Mouse (Mus musculus) liver, embryonic 13.5 days (tissue): Measurements from ENCODE around the gene Zfp385a. TPM values are rescaled to one million over a fixed set of nuclear protein-coding genes. Genes with fewer than 3 reads are reported as not detected.

Experiments used
- ATAC-seq: fragments of 200-750 bp; cut with Nextera tagmentation; 2 replicates; pipeline ENCODE4 v1.8.0; 2017; ENCODE audit warnings: low read depth, mild to moderate bottlenecking, moderate number of reproducible peaks, moderate library complexity
- DNase-seq: peaks from one replicate; pipeline ENCODE4 v3.0.0; 2022
- H3K27ac ChIP-seq: fragments of 300-500 bp; sonication (generic); 2 replicates; pipeline ENCODE4 v1.5.1; 2015; ENCODE audit warnings: moderate library complexity, mild to moderate bottlenecking, inconsistent platforms
- H3K27me3 ChIP-seq: fragments of 300-500 bp; sonication (generic); 2 replicates; pipeline ENCODE4 v1.6.1; 2015; ENCODE audit warnings: mild to moderate bottlenecking, inconsistent platforms
- H3K36me3 ChIP-seq: fragments of 300-500 bp; sonication (generic); 2 replicates; pipeline ENCODE4 v1.6.1; 2015; ENCODE audit warnings: mild to moderate bottlenecking, inconsistent platforms
- H3K4me1 ChIP-seq: fragments of 300-500 bp; sonication (generic); replicated peaks from 2 replicates; pipeline ENCODE4 v1.6.1; 2015; ENCODE audit warnings: inconsistent platforms
- H3K4me2 ChIP-seq: fragments of 300-500 bp; sonication (generic); 2 replicates; pipeline ENCODE4 v1.6.1; 2015; ENCODE audit warnings: inconsistent platforms, mild to moderate bottlenecking, moderate library complexity
- H3K4me3 ChIP-seq: fragments of 300-500 bp; sonication (generic); replicated peaks from 2 replicates; pipeline ENCODE4 v1.5.1; 2015; ENCODE audit warnings: mild to moderate bottlenecking, inconsistent platforms
- H3K9ac ChIP-seq: fragments of 300-500 bp; sonication (generic); 2 replicates; pipeline ENCODE4 v1.6.1; 2015; ENCODE audit warnings: mild to moderate bottlenecking, inconsistent platforms
- H3K9me3 ChIP-seq: fragments of 300-500 bp; sonication (generic); replicated peaks from 2 replicates; pipeline ENCODE4 v1.6.1; 2016; ENCODE audit warnings: inconsistent platforms
- WGBS: fragments of 180-500 bp; shearing (Covaris S2); methylation state at CpG from one replicate; pipeline ENCODE4 v1.1.7; 2015; ENCODE audit not compliant: insufficient replicate concordance; 5-methylcytosine and 5-hydroxymethylcytosine counted together
- polyA plus RNA-seq: library from polyadenylated mRNA; unstranded; fragments of >200 nt; fragmentation: Nextera tagmentation; extraction: Ambion mirVana; gene quantifications from 2 replicates; pipeline ENCODE4 v1.2.1, GENCODE M21; 2015

Zfp385a gene
- polyA plus RNA-seq, 1 experiment from 2014 or later: 4.6 TPM

GRCm38 (mm10) chr15:103362333-103362732, 22.4 kb upstream of the Zfp385a start:
- Histone ChIP-seq H3K4me3 (no peak overlapping the region), H3K4me2 (peak overlapping the region; percentile 26), H3K27me3 (peaks cover 15% of the 10 kb centered on the region; the same call in 1 of the 2 replicates), H3K36me3 (peaks cover 12% of the 10 kb centered on the region), H3K9ac (no peak overlapping the region), H3K4me1 (peaks cover 91% of the 10 kb centered on the region), H3K9me3 (no peaks in the 10 kb centered on the region), H3K27ac (peak overlapping the region; percentile 74)
- DNase-seq (peak; percentile 60), ATAC-seq (peak; percentile 27)
- WGBS: 16% methylated on average over 7 of the region's 7 CpGs

- H3K27ac ChIP-seq: peak overlapping the region; percentile 26; the same call in 1 of the 2 replicates
- peaks cover 4% of the 10 kb centered on the region; the same call in 1 of the 2 replicates for H3K27me3 ChIP-seq
- no peak overlapping the region for H3K4me3 ChIP-seq
- DNase-seq (no peak), ATAC-seq (no peak)
- H3K9me3 ChIP-seq: no peaks in the 10 kb centered on the region
- peaks cover 80% of the 10 kb centered on the region for H3K4me1 ChIP-seq
- 27% methylated on average over 1 of the region's 1 CpGs for WGBS
- peaks cover 23% of the 10 kb centered on the region for H3K36me3 ChIP-seq
- H3K9ac ChIP-seq: no peak overlapping the region
- no peak overlapping the region for H3K4me2 ChIP-seq
These were observed 21.4 kb upstream of the Zfp385a start for GRCm38 (mm10) chr15:103361269-103361668.

GRCm38 (mm10) chr15:103359869-103360602, 20.1 kb upstream of the Zfp385a start:
- Histone ChIP-seq H3K27me3 (no peaks in the 10 kb centered on the region), H3K9me3 (no peaks in the 10 kb centered on the region), H3K4me1 (peaks cover 68% of the 10 kb centered on the region), H3K9ac (0 out of 2 replicates have a peak overlapping the region, but pooled peaks have one; percentile 11), H3K4me2 (no peak overlapping the region), H3K4me3 (no peak overlapping the region), H3K27ac (no peak overlapping the region), H3K36me3 (peaks cover 35% of the 10 kb centered on the region)
- WGBS: 78% methylated on average over 5 of the region's 5 CpGs
- DNase-seq (no peak), ATAC-seq (no peak)

- H3K27me3 ChIP-seq: no peaks in the 10 kb centered on the region
- H3K4me3 ChIP-seq: no peak overlapping the region
- WGBS: 27% methylated on average over 1 of the region's 1 CpGs
- no peaks in the 10 kb centered on the region for H3K9me3 ChIP-seq
- no peak overlapping the region; the same call in 1 of the 2 replicates for H3K27ac ChIP-seq
- peaks cover 44% of the 10 kb centered on the region for H3K36me3 ChIP-seq
- peaks cover 62% of the 10 kb centered on the region for H3K4me1 ChIP-seq
- DNase-seq (no peak), ATAC-seq (no peak)
- no peak overlapping the region for H3K9ac ChIP-seq
- H3K4me2 ChIP-seq: no peak overlapping the region
These were observed 19.2 kb upstream of the Zfp385a start for GRCm38 (mm10) chr15:103359122-103359510.

- Histone ChIP-seq H3K4me3 (no peak overlapping the region), H3K4me1 (peaks cover 56% of the 10 kb centered on the region), H3K27ac (peak overlapping the region; percentile 41; the same call in 1 of the 2 replicates), H3K36me3 (peaks cover 50% of the 10 kb centered on the region), H3K4me2 (no peak overlapping the region), H3K27me3 (no peaks in the 10 kb centered on the region), H3K9ac (no peak overlapping the region), H3K9me3 (no peaks in the 10 kb centered on the region)
- 24% methylated on average over 4 of the region's 4 CpGs for WGBS
- ATAC-seq (0 out of 2 replicates have a peak, but pooled peaks have one; percentile 6), DNase-seq (no peak)
These were observed 18.6 kb upstream of the Zfp385a start for GRCm38 (mm10) chr15:103358278-103359121.

GRCm38 (mm10) chr15:103357817-103358216, 17.9 kb upstream of the Zfp385a start:
- DNase-seq: no peak
- Histone ChIP-seq H3K27ac (peak overlapping the region; percentile 41; the same call in 1 of the 2 replicates), H3K36me3 (peaks cover 54% of the 10 kb centered on the region), H3K27me3 (no peaks in the 10 kb centered on the region), H3K9ac (no peak overlapping the region), H3K4me3 (no peak overlapping the region), H3K4me1 (peaks cover 49% of the 10 kb centered on the region), H3K4me2 (no peak overlapping the region), H3K9me3 (no peaks in the 10 kb centered on the region)
- WGBS: 61% methylated on average over 4 of the region's 4 CpGs
- no peak for ATAC-seq

GRCm38 (mm10) chr15:103356130-103356529, 16.2 kb upstream of the Zfp385a start:
- H3K4me3 ChIP-seq: no peak overlapping the region
- WGBS: 73% methylated on average over 4 of the region's 4 CpGs

DNA sequence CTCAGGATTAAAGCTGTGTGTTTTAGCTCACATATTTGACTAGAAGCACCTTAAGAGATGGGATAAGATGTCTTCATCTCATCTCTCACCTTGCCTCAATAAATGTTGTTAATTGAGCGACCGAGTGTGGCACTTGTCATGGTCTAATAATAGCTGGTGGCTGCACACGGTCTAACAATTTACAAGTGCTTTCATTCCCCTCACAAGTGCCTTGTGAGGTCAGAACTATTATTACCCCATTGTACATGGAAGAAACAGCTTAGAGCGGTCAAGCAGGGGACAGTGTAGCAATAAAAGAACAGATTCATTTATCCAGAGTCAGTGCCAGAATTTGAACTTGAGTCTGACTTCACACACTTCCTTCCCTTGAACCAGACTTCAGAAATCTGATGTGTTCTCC, 15.5 kb upstream of the Zfp385a start:
- Histone ChIP-seq H3K4me3 (no peak overlapping the region), H3K36me3 (peaks cover 75% of the 10 kb centered on the region), H3K4me2 (no peak overlapping the region), H3K27ac (no peak overlapping the region), H3K9me3 (no peaks in the 10 kb centered on the region), H3K9ac (no peak overlapping the region), H3K27me3 (no peaks in the 10 kb centered on the region), H3K4me1 (peaks cover 31% of the 10 kb centered on the region)
- 71% methylated on average over 4 of the region's 4 CpGs for WGBS
- DNase-seq (no peak), ATAC-seq (no peak)

More at GRCm38 (mm10) chr15:103356130-103356529, 16.2 kb upstream of the Zfp385a start:
- Histone ChIP-seq H3K36me3 (peaks cover 68% of the 10 kb centered on the region), H3K4me1 (peaks cover 34% of the 10 kb centered on the region), H3K27me3 (no peaks in the 10 kb centered on the region), H3K4me2 (no peak overlapping the region), H3K9me3 (no peaks in the 10 kb centered on the region), H3K27ac (no peak overlapping the region), H3K9ac (no peak overlapping the region; the same call in 1 of the 2 replicates)
- ATAC-seq (no peak), DNase-seq (no peak)

GRCm38 (mm10) chr15:103354690-103355089, 14.8 kb upstream of the Zfp385a start:
- Histone ChIP-seq H3K4me1 (peaks cover 24% of the 10 kb centered on the region), H3K27me3 (no peaks in the 10 kb centered on the region), H3K36me3 (peaks cover 82% of the 10 kb centered on the region), H3K4me3 (no peak overlapping the region), H3K9ac (no peak overlapping the region), H3K4me2 (no peak overlapping the region), H3K9me3 (no peaks in the 10 kb centered on the region), H3K27ac (no peak overlapping the region)
- WGBS: 75% methylated on average over 2 of the region's 2 CpGs
- no peak for DNase-seq
- no peak for ATAC-seq

GRCm38 (mm10) chr15:103353511-103354256, 13.8 kb upstream of the Zfp385a start:
- Histone ChIP-seq H3K9ac (no peak overlapping the region), H3K27ac (no peak overlapping the region), H3K4me1 (peaks cover 14% of the 10 kb centered on the region), H3K4me2 (no peak overlapping the region), H3K36me3 (peaks cover 93% of the 10 kb centered on the region), H3K27me3 (no peaks in the 10 kb centered on the region), H3K9me3 (no peaks in the 10 kb centered on the region), H3K4me3 (no peak overlapping the region)
- DNase-seq (no peak), ATAC-seq (no peak)
- 78% methylated on average over 11 of the region's 11 CpGs for WGBS

DNA sequence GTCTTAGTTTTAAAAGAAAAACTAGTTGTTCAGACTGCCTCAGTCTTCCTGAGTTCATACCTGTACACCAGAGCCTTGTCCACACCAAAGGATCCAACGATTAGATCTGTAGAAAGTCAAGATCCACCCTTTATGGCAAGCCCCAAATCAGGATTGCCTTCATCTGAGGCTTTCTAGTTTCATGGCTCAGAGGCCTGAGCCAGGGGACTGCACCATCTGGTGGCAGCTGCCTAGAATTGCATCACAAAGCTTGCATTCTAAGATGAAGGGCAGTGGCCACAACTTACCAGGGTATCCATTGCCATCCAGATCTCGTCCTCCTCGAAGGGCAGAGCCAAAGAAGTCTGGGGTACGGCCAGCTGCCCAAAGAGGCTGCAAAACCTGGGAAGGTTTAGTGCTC, 13.0 kb upstream of the Zfp385a start:
- DNase-seq: no peak
- ATAC-seq: no peak

More for the DNA sequence above, 13.0 kb upstream of the Zfp385a start:
- Histone ChIP-seq H3K4me1 (peaks cover 5% of the 10 kb centered on the region), H3K4me3 (no peak overlapping the region), H3K9ac (no peak overlapping the region), H3K9me3 (no peaks in the 10 kb centered on the region), H3K27ac (no peak overlapping the region), H3K4me2 (no peak overlapping the region), H3K36me3 (peaks cover 92% of the 10 kb centered on the region), H3K27me3 (no peaks in the 10 kb centered on the region)
- WGBS: 33% methylated on average over 4 of the region's 4 CpGs
